Mouse (Mus musculus): ENCODE results near the gene Arrdc3. TPM values are rescaled to one million over a fixed set of nuclear protein-coding genes. Genes with fewer than 3 reads are reported as not detected.

The Arrdc3 gene
- total RNA-seq (2023), result 10 to 100 TPM; 59.1 to 64.2 TPM

GRCm38 (mm10) chr13:80883190-80883589, at the start of gene Arrdc3:
Gene Arrdc3 (plus strand): TSS chr13:80883384.

